Mouse (Mus musculus) heart, adult 2 months (tissue): Measurements from ENCODE around the gene Derl3. TPM values are rescaled to one million over a fixed set of nuclear protein-coding genes. Genes with fewer than 3 reads are reported as not detected.
A peak's percentile ranks its signal among the peaks of the same experiment; 100 is the strongest.
"Not testable (repeated sequence)": the region's sequence is repeated elsewhere in the genome, so short reads cannot be mapped to it uniquely, and the experiment has no call there.

ENCODE experiments used
- DNase-seq, 2 experiments: peaks; one replicate each; pipeline ENCODE4 v3.0.0; 2021
- H3K27ac ChIP-seq: fragments of 200-600 bp; 2 replicates; pipeline ENCODE4 v1.8.1; 2022
- H3K27me3 ChIP-seq: fragments of 200-500 bp; 2 replicates; pipeline ENCODE4 v1.6.1; 2012; ENCODE audit warnings: mild to moderate bottlenecking, low read length, inconsistent platforms, mixed read lengths; ENCODE audit not compliant: control insufficient read depth, insufficient read depth
- H3K36me3 ChIP-seq: fragments of 200-500 bp; 2 replicates; pipeline ENCODE4 v1.6.1; 2012; ENCODE audit warnings: low read length, inconsistent platforms; ENCODE audit not compliant: control insufficient read depth, insufficient read depth
- H3K4me1 ChIP-seq: fragments of 200-500 bp; 2 replicates; pipeline ENCODE4 v1.6.1; 2011; ENCODE audit warnings: low read length; ENCODE audit not compliant: control insufficient read depth, insufficient read depth
- H3K4me3 ChIP-seq: fragments of 200-600 bp; 2 replicates; pipeline ENCODE4 v1.8.1; 2022
- H3K79me2 ChIP-seq: fragments of 200-500 bp; replicated peaks from 2 replicates; pipeline ENCODE4 v1.6.1; 2012; ENCODE audit warnings: mild to moderate bottlenecking, inconsistent platforms, low read length, moderate library complexity, mixed read lengths; ENCODE audit not compliant: control insufficient read depth, insufficient read depth
- H3K9ac ChIP-seq: fragments of 200-500 bp; 2 replicates; pipeline ENCODE4 v1.6.1; 2012; ENCODE audit warnings: low read depth, mild to moderate bottlenecking, control low read depth, inconsistent platforms, low read length, mixed read lengths
- CTCF ChIP-seq: fragments of 200-600 bp; IDR thresholded peaks from 2 replicates; pipeline ENCODE4 v1.8.1; 2022; ENCODE audit warnings: antibody characterized with exemption, mild to moderate bottlenecking, moderate library complexity
- EP300 ChIP-seq: fragments of 200-500 bp; IDR thresholded peaks from 2 replicates; pipeline ENCODE4 v1.6.1; 2011; ENCODE audit warnings: low read depth, low read length, control low read depth; ENCODE audit not compliant: insufficient read depth
- POLR2A ChIP-seq: fragments of 200-500 bp; IDR thresholded peaks from 2 replicates; pipeline ENCODE4 v1.6.1; 2011; ENCODE audit warnings: mild to moderate bottlenecking, low read depth, low read length, control low read depth; ENCODE audit not compliant: insufficient read depth
- WGBS: fragments of 180-500 bp; shearing (Covaris S2); methylation state at CpG from one replicate; pipeline ENCODE4 v1.1.7; 2018; 5-methylcytosine and 5-hydroxymethylcytosine counted together
- intact Hi-C: fragments of 180-260 bp; cut with DNase I; formaldehyde crosslinking; loops from one replicate; pipeline ENCODE4 v1.15.1; 2025
- long read RNA-seq: library from polyadenylated mRNA; stranded (forward); transcript quantifications from one replicate; pipeline ENCODE4 v2.0.0, GENCODE M21; 2021
- polyA plus RNA-seq: library from polyadenylated mRNA; depleted of rRNA; stranded (reverse); fragments of >200 nt; gene quantifications from 2 replicates; pipeline ENCODE4 v1.2.3, GENCODE M21; 2012; rRNA removed
- total RNA-seq, 2 experiments: library from RNA; stranded (reverse); gene quantifications; 2 replicates each; pipeline ENCODE4 v1.2.3; 2021

Derl3 gene
- under 1 TPM; 0.50 to 0.65 TPM for total RNA-seq
- 1.0 and 1.3 TPM in 2 replicates for polyA plus RNA-seq
- long read RNA-seq, partial matches to known transcripts, result 0 of 1 reads
- long read RNA-seq, other reads (novel, unspliced or antisense), result 0 of 1 reads

GRCm38 (mm10) chr10:75893089-75893750 is at the start of gene Derl3:
Gene Derl3 (plus strand): TSS chr10:75893413.
- peak within 1 kb of the TSS; percentile 48 for H3K4me3 ChIP-seq
- 6% methylated on average over 51 of the region's 51 CpGs for WGBS
- peak within 1 kb of the TSS; percentile 46; the same call in 1 of the 2 replicates for H3K9ac ChIP-seq
- intact Hi-C loops, result loop anchor here (10.0 kb wide), 1 partner anchor 142 kb away; the partner anchor contains the start of gene Zfp280b
- no peaks in the 10 kb centered on the region for H3K27me3 ChIP-seq
- no peak for TF ChIP-seq POLR2A
- no peak for TF ChIP-seq EP300
- TF ChIP-seq CTCF, result no peak
- DNase-seq, result peak; percentile 85 to 91
- H3K79me2 ChIP-seq, result no peaks in the 10 kb centered on the region
- H3K36me3 ChIP-seq, result no peaks in the 10 kb centered on the region
- no peak within 1 kb of the TSS for H3K27ac ChIP-seq
- peaks cover 8% of the 10 kb centered on the region for H3K4me1 ChIP-seq

- WGBS, result 78% methylated on average over 6 of the region's 6 CpGs
- peak overlapping the region; percentile 79 for H3K27ac ChIP-seq
- intact Hi-C loops, H3K27me3 ChIP-seq, H3K4me1 ChIP-seq, H3K36me3 ChIP-seq, H3K9ac ChIP-seq, DNase-seq, H3K4me3 ChIP-seq, H3K79me2 ChIP-seq: not testable (repeated sequence)
These were observed 49.3 kb upstream of the Derl3 start for GRCm38 (mm10) chr10:75843898-75844297.

GRCm38 (mm10) chr10:75844800-75845199 is 48.4 kb upstream of the Derl3 start:
- peak; percentile 49 for TF ChIP-seq CTCF
- peak; percentile 69; the same call in 1 of the 2 replicates for TF ChIP-seq EP300
- no peak for TF ChIP-seq POLR2A
- Histone ChIP-seq H3K27ac (peak overlapping the region; percentile 79), H3K9ac (no peak overlapping the region), H3K4me1 (peaks cover 7% of the 10 kb centered on the region), H3K4me3 (no peak overlapping the region), H3K27me3 (no peaks in the 10 kb centered on the region), H3K36me3 (no peaks in the 10 kb centered on the region), H3K79me2 (no peaks in the 10 kb centered on the region)
- 11% methylated on average over 1 of the region's 1 CpGs for WGBS
- intact Hi-C loops, result no loop called here
- no peak for DNase-seq

- intact Hi-C loops, result no loop called here
- no peak overlapping the region for H3K9ac ChIP-seq
- TF ChIP-seq EP300, result no peak
- no peak for TF ChIP-seq CTCF
- no peak for TF ChIP-seq POLR2A
- peak overlapping the region; percentile 52 for H3K27ac ChIP-seq
- no peaks in the 10 kb centered on the region for H3K36me3 ChIP-seq
- H3K4me1 ChIP-seq, result peaks cover 7% of the 10 kb centered on the region
- H3K4me3 ChIP-seq, result no peak overlapping the region
- no peak for DNase-seq
- 74% methylated on average over 6 of the region's 6 CpGs for WGBS
- H3K27me3 ChIP-seq, result no peaks in the 10 kb centered on the region
- H3K79me2 ChIP-seq, result no peaks in the 10 kb centered on the region
These were observed 47.8 kb upstream of the Derl3 start for GRCm38 (mm10) chr10:75845306-75845930.

GRCm38 (mm10) chr10:75848382-75848781 is 44.8 kb upstream of the Derl3 start:
- Histone ChIP-seq H3K4me1 (peaks cover 7% of the 10 kb centered on the region), H3K9ac (no peak overlapping the region), H3K4me3 (no peak overlapping the region), H3K27ac (no peak overlapping the region), H3K79me2 (no peaks in the 10 kb centered on the region), H3K36me3 (no peaks in the 10 kb centered on the region), H3K27me3 (no peaks in the 10 kb centered on the region)
- intact Hi-C loops, result no loop called here
- TF ChIP-seq POLR2A (no peak), EP300 (no peak), CTCF (no peak)
- no peak for DNase-seq
- WGBS, result 38% methylated on average over 3 of the region's 3 CpGs

- DNase-seq, result no peak
- WGBS, result 14% methylated on average over 6 of the region's 6 CpGs
- intact Hi-C loops, result no loop called here
These were observed 42.1 kb upstream of the Derl3 start for GRCm38 (mm10) chr10:75851076-75851475.

More at GRCm38 (mm10) chr10:75851076-75851475, 42.1 kb upstream of the Derl3 start:
- TF ChIP-seq CTCF, result no peak
- no peak for TF ChIP-seq EP300
- Histone ChIP-seq H3K4me1 (no peaks in the 10 kb centered on the region), H3K27me3 (no peaks in the 10 kb centered on the region), H3K4me3 (no peak overlapping the region), H3K36me3 (no peaks in the 10 kb centered on the region), H3K27ac (no peak overlapping the region), H3K9ac (no peak overlapping the region), H3K79me2 (no peaks in the 10 kb centered on the region)
